Mouse (Mus musculus): Measurements from ENCODE around the gene Prodh2. TPM values are rescaled to one million over a fixed set of nuclear protein-coding genes. Genes with fewer than 3 reads are reported as not detected.
A peak's percentile ranks its signal among the peaks of the same experiment; 100 is the strongest.

Prodh2 gene
- polyA plus RNA-seq, 1 experiment: 0.58 TPM

- H3K9ac ChIP-seq (ENCODE audit: low read depth, poor library complexity, severe bottlenecking): peak overlapping the region; percentile 17; the same call in 1 of the 2 replicates
- no peaks in the 10 kb centered on the region for H3K9me3 ChIP-seq (replicated peaks; ENCODE audit: control insufficient read depth, insufficient read depth, low read length, poor library complexity, severe bottlenecking)
- no peaks in the 10 kb centered on the region for H3K36me3 ChIP-seq (ENCODE audit: control insufficient read depth, insufficient read depth, low read length, poor library complexity, severe bottlenecking)
- H3K4me3 ChIP-seq (ENCODE audit: low read depth, low read length): no peak overlapping the region
- TF ChIP-seq CTCF (IDR thresholded peaks at IDR 0.05; ENCODE audit: low read depth, low read length): no peak
- TF ChIP-seq EP300 (IDR thresholded peaks at IDR 0.05; ENCODE audit: insufficient read depth, low read depth, low read length): no peak
- no peak for TF ChIP-seq POLR2A (IDR thresholded peaks at IDR 0.05; ENCODE audit: insufficient read depth, low read length)
- H3K27ac ChIP-seq (ENCODE audit: insufficient read depth, low read length): no peak overlapping the region
- H3K27me3 ChIP-seq (ENCODE audit: control insufficient read depth, insufficient read depth, low read length, poor library complexity, severe bottlenecking): no peaks in the 10 kb centered on the region
- H3K4me1 ChIP-seq (ENCODE audit: control insufficient read depth, insufficient read depth, low read length): peaks cover 1% of the 10 kb centered on the region
Observed at GRCm38 (mm10) chr7:30526981-30527380, 33.6 kb downstream of the Prodh2 start.

- Histone ChIP-seq H3K4me3 (ENCODE audit: low read depth, low read length) (no peak overlapping the region), H3K4me1 (ENCODE audit: control insufficient read depth, insufficient read depth, low read length) (no peaks in the 10 kb centered on the region), H3K36me3 (ENCODE audit: control insufficient read depth, insufficient read depth, low read length, poor library complexity, severe bottlenecking) (no peaks in the 10 kb centered on the region), H3K9me3 (replicated peaks; ENCODE audit: control insufficient read depth, insufficient read depth, low read length, poor library complexity, severe bottlenecking) (0 out of 2 replicates have a peak, but pooled peaks cover 4% of the 10 kb centered on the region), H3K27me3 (ENCODE audit: control insufficient read depth, insufficient read depth, low read length, poor library complexity, severe bottlenecking) (peaks cover 4% of the 10 kb centered on the region; the same call in 1 of the 2 replicates), H3K9ac (ENCODE audit: low read depth, poor library complexity, severe bottlenecking) (no peak overlapping the region), H3K27ac (ENCODE audit: insufficient read depth, low read length) (no peak overlapping the region)
- TF ChIP-seq CTCF (IDR thresholded peaks at IDR 0.05; ENCODE audit: low read depth, low read length) (no peak), POLR2A (IDR thresholded peaks at IDR 0.05; ENCODE audit: insufficient read depth, low read length) (no peak), EP300 (IDR thresholded peaks at IDR 0.05; ENCODE audit: insufficient read depth, low read depth, low read length) (no peak)
Observed at GRCm38 (mm10) chr7:30531291-30531815, 37.9 kb downstream of the Prodh2 start.

GRCm38 (mm10) chr7:30532931-30533330 lies 39.5 kb downstream of the Prodh2 start:
- no peaks in the 10 kb centered on the region for H3K4me1 ChIP-seq (ENCODE audit: control insufficient read depth, insufficient read depth, low read length)
- H3K9ac ChIP-seq (ENCODE audit: low read depth, poor library complexity, severe bottlenecking): no peak overlapping the region
- TF ChIP-seq EP300 (IDR thresholded peaks at IDR 0.05; ENCODE audit: insufficient read depth, low read depth, low read length): no peak
- TF ChIP-seq CTCF (IDR thresholded peaks at IDR 0.05; ENCODE audit: low read depth, low read length): no peak
- no peak for TF ChIP-seq POLR2A (IDR thresholded peaks at IDR 0.05; ENCODE audit: insufficient read depth, low read length)
- peaks cover 4% of the 10 kb centered on the region; the same call in 1 of the 2 replicates for H3K27me3 ChIP-seq (ENCODE audit: control insufficient read depth, insufficient read depth, low read length, poor library complexity, severe bottlenecking)
- H3K27ac ChIP-seq (ENCODE audit: insufficient read depth, low read length): no peak overlapping the region
- H3K9me3 ChIP-seq (replicated peaks; ENCODE audit: control insufficient read depth, insufficient read depth, low read length, poor library complexity, severe bottlenecking): 0 out of 2 replicates have a peak, but pooled peaks cover 4% of the 10 kb centered on the region
- no peaks in the 10 kb centered on the region for H3K36me3 ChIP-seq (ENCODE audit: control insufficient read depth, insufficient read depth, low read length, poor library complexity, severe bottlenecking)
- H3K4me3 ChIP-seq (ENCODE audit: low read depth, low read length): no peak overlapping the region

GRCm38 (mm10) chr7:30533941-30534632 lies 40.7 kb downstream of the Prodh2 start:
- TF ChIP-seq EP300 (IDR thresholded peaks at IDR 0.05; ENCODE audit: insufficient read depth, low read depth, low read length): no peak
- no peak for TF ChIP-seq CTCF (IDR thresholded peaks at IDR 0.05; ENCODE audit: low read depth, low read length)
- no peak for TF ChIP-seq POLR2A (IDR thresholded peaks at IDR 0.05; ENCODE audit: insufficient read depth, low read length)
- no peaks in the 10 kb centered on the region for H3K36me3 ChIP-seq (ENCODE audit: control insufficient read depth, insufficient read depth, low read length, poor library complexity, severe bottlenecking)

GRCm38 (mm10) chr7:30534633-30535577 lies 41.5 kb downstream of the Prodh2 start, which contains the start of gene Arhgap33:
Arhgap33 (minus strand) TSS chr7:30535060.
- Histone ChIP-seq H3K4me3 (ENCODE audit: low read depth, low read length) (peak within 1 kb of the TSS; percentile 80), H3K27ac (ENCODE audit: insufficient read depth, low read length) (no peak within 1 kb of the TSS), H3K9me3 (replicated peaks; ENCODE audit: control insufficient read depth, insufficient read depth, low read length, poor library complexity, severe bottlenecking) (0 out of 2 replicates have a peak, but pooled peaks cover 4% of the 10 kb centered on the region), H3K4me1 (ENCODE audit: control insufficient read depth, insufficient read depth, low read length) (no peaks in the 10 kb centered on the region), H3K9ac (ENCODE audit: low read depth, poor library complexity, severe bottlenecking) (peak within 1 kb of the TSS; percentile 62), H3K27me3 (ENCODE audit: control insufficient read depth, insufficient read depth, low read length, poor library complexity, severe bottlenecking) (peaks cover 4% of the 10 kb centered on the region; the same call in 1 of the 2 replicates), H3K36me3 (ENCODE audit: control insufficient read depth, insufficient read depth, low read length, poor library complexity, severe bottlenecking) (no peaks in the 10 kb centered on the region)
- TF ChIP-seq EP300 (IDR thresholded peaks at IDR 0.05; ENCODE audit: insufficient read depth, low read depth, low read length) (no peak), POLR2A (IDR thresholded peaks at IDR 0.05; ENCODE audit: insufficient read depth, low read length) (no peak), CTCF (IDR thresholded peaks at IDR 0.05; ENCODE audit: low read depth, low read length) (no peak)

More at GRCm38 (mm10) chr7:30533941-30534632, 40.7 kb downstream of the Prodh2 start:
- Histone ChIP-seq H3K4me3 (ENCODE audit: low read depth, low read length) (peak overlapping the region; percentile 80), H3K27ac (ENCODE audit: insufficient read depth, low read length) (no peak overlapping the region), H3K9ac (ENCODE audit: low read depth, poor library complexity, severe bottlenecking) (peak overlapping the region; percentile 62), H3K4me1 (ENCODE audit: control insufficient read depth, insufficient read depth, low read length) (no peaks in the 10 kb centered on the region), H3K9me3 (replicated peaks; ENCODE audit: control insufficient read depth, insufficient read depth, low read length, poor library complexity, severe bottlenecking) (0 out of 2 replicates have a peak, but pooled peaks cover 4% of the 10 kb centered on the region), H3K27me3 (ENCODE audit: control insufficient read depth, insufficient read depth, low read length, poor library complexity, severe bottlenecking) (peaks cover 4% of the 10 kb centered on the region; the same call in 1 of the 2 replicates)

All from ES-Bruce4 (cell line).